Mouse (Mus musculus) thymus, postnatal 25 days (tissue): ENCODE results near the gene Scd3.

ENCODE experiments used
- DNase-seq: peaks from one replicate; pipeline ENCODE4 v3.0.0; 2022

The Scd3 gene

GRCm38 (mm10) chr19:44203015-44203564, at the start of gene Scd3:
Scd3 (plus strand) TSS chr19:44203269.
- no peak for DNase-seq

DNA sequence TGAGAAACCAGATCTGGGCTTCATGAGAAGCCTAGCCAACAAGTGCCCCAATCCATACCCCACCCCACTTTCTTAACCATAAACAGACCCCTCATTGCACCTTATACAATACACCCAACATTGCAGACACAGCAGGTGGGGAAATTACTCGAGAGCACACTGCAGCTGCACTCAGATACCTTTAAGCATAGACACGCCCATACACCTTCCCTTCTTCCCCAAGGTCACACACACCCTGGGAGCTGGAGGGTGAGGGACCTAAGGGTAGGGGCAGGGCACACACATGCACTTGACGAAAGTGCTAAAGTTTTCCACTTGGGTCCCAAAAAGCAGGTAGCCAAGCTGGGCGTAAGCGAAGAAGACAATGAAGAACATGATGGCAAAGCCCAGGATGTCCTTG, 49.3 kb upstream of the Scd3 start:
- DNase-seq: no peak

- no peak for DNase-seq
Measured at GRCm38 (mm10) chr19:44157005-44157404, 46.1 kb upstream of the Scd3 start.

- DNase-seq: no peak
Measured at GRCm38 (mm10) chr19:44159386-44159785, 43.7 kb upstream of the Scd3 start.

- no peak for DNase-seq
Measured at GRCm38 (mm10) chr19:44161515-44161914, 41.6 kb upstream of the Scd3 start.

GRCm38 (mm10) chr19:44174835-44175234, 28.2 kb upstream of the Scd3 start:
- DNase-seq: no peak

GRCm38 (mm10) chr19:44176741-44177140, 26.3 kb upstream of the Scd3 start:
- DNase-seq: no peak

DNA sequence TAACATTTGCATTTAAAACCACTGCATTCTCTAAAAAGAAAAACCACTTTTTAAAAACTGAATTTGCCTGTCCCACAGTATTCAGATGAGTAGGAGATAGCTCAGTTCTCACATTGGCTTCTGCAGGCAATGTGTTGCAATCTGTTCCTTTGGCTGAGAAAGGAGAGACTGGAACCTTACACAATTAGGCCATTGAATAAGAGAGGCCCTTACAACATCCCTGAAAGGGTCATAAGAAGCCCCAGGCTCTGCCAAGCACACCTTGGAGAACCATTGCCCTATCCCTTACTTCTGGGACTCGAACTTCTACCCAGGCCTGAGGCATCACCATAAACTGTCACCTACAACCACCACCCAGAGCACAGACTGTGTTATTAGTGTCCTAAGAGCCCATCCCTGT, 22.6 kb upstream of the Scd3 start:
- DNase-seq: no peak

DNA sequence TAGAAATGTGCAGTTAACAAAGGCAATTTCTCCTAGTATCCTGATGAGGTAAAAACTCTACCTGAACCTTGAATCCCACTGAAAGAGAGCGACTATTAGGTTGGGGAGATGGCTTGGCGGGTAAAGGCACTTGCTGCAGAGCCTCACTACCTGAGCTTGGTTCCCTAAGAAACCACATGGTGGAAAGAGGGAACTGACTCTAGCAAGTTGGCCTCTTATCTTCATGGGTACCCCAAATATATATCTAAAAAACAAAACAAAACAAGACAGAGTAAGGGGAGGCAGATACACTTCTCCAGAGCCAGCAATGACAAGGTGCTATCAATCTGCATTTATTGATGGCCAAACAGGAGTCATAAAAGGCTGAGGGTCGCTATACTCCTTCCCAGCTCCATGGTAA, 19.1 kb upstream of the Scd3 start:
- no peak for DNase-seq

GRCm38 (mm10) chr19:44189056-44189455, 14.0 kb upstream of the Scd3 start:
- DNase-seq: no peak

DNA sequence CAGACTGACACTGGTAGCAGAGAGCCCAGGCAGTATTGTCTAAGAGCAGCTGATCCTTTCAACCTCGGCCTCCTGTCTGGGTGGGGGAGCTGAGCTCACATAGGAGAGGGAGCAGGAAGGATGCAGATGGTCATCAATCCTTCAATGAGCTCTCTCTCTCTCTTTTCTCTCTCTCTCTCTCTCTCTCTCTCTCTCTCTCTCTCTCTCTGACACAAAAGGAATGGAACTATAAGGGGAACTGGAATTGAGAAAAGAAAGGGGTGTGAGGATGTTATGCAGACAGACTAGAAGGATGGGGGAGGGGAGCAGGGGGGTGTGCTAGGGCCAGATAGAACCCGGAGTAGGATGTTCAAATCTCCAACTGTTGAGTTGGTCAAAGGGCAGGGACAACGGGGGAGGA, 10.7 kb upstream of the Scd3 start, which contains the start of gene Pkd2l1:
Pkd2l1 (minus strand) TSS at position 101 of the 400 bp plus-strand sequence.
- DNase-seq: no peak

DNA sequence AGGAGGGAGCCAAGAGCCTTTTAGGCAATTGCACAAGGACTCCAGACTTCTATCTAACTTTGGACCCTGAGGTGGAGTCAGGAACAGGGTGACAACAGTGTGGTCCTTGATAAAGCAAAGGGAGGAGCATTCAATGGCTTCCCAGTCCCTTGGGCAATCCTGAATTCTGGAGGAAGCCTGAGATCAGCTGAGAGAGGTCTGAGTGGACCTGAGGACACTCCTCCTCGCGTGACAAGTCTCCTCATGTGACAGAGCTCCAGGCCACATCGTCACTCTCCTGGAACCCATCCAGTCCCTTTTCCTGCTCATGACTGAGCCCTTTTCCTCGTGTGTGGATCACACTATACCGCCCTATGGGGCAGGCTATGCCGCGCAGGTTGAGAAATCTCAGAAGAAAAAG, 9.2 kb upstream of the Scd3 start:
- DNase-seq: no peak

- DNase-seq: peak; percentile 66
Measured at GRCm38 (mm10) chr19:44195138-44195537, 7.9 kb upstream of the Scd3 start.

GRCm38 (mm10) chr19:44197053-44197852, 5.8 kb upstream of the Scd3 start:
- DNase-seq: no peak

DNA sequence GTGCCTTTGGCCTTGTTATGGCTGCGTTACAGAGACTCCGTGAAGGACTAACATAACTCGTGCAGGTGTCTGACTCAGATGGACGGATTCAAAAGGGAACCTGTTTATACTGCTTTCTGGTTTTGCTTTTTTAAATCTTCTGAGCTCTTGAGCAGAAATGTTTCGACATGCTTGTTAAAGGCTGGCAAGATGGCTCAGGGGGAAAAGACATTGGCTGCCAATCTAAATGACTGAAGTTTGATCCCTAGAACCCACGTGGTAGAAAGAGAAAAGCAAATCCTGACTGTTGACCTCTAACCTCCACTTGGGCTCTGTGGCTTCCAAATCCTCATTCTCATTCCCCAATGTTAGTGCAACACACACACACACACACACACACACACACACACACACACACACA, 4.6 kb upstream of the Scd3 start:
- DNase-seq: no peak

DNA sequence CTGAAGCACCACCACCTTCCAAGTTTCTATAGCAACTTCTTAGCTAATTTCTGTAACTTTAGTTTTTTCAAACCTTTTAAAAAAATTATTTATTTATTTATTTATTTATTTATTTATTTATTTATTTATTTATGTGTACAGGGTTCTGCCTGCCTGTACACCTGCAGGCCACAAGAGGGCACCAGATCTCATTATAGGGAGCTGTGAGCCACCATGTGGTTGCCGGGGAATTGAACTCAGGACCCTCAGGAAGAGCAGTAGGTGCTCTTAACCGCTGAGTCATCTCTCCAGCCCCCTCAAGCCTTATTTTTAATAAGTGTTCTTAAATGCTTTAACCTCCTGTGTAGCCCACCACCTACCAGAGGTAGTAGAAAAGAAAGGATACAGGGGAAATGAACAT, 4.1 kb upstream of the Scd3 start:
- DNase-seq: peak; percentile 41

DNA sequence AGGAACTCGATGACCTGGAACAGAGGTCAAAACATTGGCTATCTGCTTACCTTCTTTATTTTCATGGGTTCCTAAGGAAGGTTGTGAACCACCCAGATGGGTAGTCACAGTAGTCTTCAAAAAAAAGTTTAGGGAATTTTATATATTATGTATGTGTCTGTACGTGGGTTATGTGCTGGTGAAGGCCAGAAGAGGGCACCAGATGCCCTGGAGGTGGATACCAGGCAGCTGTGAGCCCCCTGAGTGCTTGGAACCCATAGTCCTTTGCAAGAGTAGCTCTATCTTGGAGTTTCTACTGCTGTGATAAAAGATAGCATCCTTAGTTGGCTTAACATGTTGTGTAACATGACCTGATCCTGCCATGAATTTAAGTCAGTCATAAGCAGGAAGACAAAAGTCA, 4.0 kb downstream of the Scd3 start:
- peak; percentile 12 for DNase-seq

- DNase-seq: no peak
Measured at GRCm38 (mm10) chr19:44215255-44215654, 12.2 kb downstream of the Scd3 start.

DNA sequence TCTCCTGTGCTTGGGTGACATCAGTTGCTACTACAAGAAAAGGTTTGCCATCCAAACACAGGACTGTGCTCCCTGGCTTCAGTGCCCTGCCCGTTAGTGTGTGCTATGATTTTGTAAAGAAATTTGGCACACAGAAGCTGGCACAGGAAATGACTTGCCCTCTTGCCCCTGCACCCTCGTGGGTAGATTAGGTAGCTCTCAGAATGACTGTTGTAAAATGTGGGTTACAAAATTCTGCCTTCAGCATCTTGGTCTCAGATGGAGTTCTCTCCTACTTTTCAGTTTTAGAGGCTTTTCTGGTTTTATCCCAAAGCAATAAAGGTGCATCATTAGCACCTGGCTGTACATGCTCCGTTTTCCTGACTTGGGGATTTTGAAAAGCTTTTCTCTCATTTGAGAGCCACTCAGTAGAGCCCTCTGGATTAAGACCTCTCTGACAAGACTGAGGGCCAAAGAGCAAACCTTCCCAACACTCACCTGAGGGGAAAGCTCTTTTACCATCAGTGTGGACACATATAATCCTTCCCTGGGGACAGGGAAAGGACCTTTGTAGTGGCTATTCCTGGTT, 15.0 kb downstream of the Scd3 start:
- no peak for DNase-seq

DNA sequence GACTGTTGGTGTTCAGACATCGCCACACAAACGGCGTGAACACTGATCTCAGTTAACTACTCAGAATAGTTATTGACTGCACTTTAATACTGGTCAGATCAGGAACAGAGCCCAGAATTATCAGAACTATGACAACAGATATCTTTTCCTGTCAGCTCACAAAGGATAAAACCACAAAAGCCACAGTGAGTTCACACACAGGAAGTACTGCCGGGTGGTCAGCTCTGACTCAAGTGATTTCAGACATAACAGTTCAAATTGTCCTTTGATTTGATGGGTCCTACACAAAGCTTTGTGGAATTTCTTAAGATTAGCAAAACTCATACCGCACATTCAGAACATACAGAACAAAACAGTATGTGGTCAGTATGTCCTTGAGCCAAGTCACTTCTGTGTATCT, 22.7 kb downstream of the Scd3 start:
- no peak for DNase-seq

DNA sequence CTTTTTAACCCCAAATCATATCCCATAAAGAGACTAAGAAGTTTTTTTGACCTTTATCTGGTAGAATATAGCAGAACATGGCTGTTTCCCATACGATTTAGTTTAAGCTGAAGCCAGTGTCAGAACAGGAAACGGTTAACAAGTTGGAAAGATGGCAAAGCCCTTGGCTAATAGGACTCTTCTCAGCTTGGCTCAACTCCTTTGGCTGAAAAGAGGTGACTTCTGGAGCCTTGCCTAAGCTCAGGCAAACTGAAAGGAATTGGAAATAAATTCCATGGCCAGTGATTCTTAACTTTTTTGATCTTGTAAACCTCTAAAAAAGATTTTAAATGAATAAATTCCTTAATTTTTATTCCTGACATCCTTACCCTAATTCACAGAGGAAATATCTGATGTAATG, 26.7 kb downstream of the Scd3 start:
- no peak for DNase-seq

- DNase-seq: no peak
Measured at GRCm38 (mm10) chr19:44230212-44230611, 27.1 kb downstream of the Scd3 start.

GRCm38 (mm10) chr19:44231608-44232151, 28.6 kb downstream of the Scd3 start:
- DNase-seq: no peak

GRCm38 (mm10) chr19:44237471-44238006, 34.5 kb downstream of the Scd3 start:
- DNase-seq: no peak
